Comparison of ENCODE assay signal across 8 mouse cellular contexts in genomic region chr7:18991660-18992293, GRCm38 (mm10). TPM values are rescaled to one million over a fixed set of nuclear protein-coding genes. Genes with fewer than 3 reads are reported as not detected.
DNase-seq lines count a peak whose midpoint lies in the region; ATAC-seq and TF ChIP-seq lines count a peak whose summit lies in the region.

No protein-coding gene starts in this region.

- DNase-seq in adrenal gland, adult 2 months, result peak; percentile 51
- no peak for DNase-seq in adrenal gland, adult 18-20 months (ENCODE audit: low spot score in 2 of 2)
- no peak for DNase-seq in lung, postnatal 0 days (ENCODE audit: low spot score)
- DNase-seq in lung, postnatal 14 days, result no peak
- peak; percentile 42 for DNase-seq in neural tube, embryonic 11.5 days (ENCODE audit: low spot score)

- H3K4me1 ChIP-seq in lung, postnatal 0 days (ENCODE audit: insufficient read depth, low read depth, low read length), result peaks cover 12% of the 10 kb centered on the region
- peaks cover 19% of the 10 kb centered on the region for H3K4me1 ChIP-seq in forebrain, embryonic 13.5 days
- H3K4me1 ChIP-seq in intestine, postnatal 0 days (replicated peaks; ENCODE audit: control insufficient read depth, insufficient read depth, low read length), result peaks cover 9% of the 10 kb centered on the region
- H3K4me1 ChIP-seq in neural tube, embryonic 11.5 days (ENCODE audit: control insufficient read depth, insufficient read depth, low read length), result peaks cover 3% of the 10 kb centered on the region; the same call in 1 of the 2 replicates

- H3K9me3 ChIP-seq in lung, postnatal 0 days (ENCODE audit: low read length), result no peaks in the 10 kb centered on the region
- no peaks in the 10 kb centered on the region for H3K9me3 ChIP-seq in forebrain, embryonic 13.5 days (replicated peaks)
- H3K9me3 ChIP-seq in intestine, postnatal 0 days (ENCODE audit: control insufficient read depth), result no peaks in the 10 kb centered on the region
- no peaks in the 10 kb centered on the region for H3K9me3 ChIP-seq in neural tube, embryonic 11.5 days (ENCODE audit: control insufficient read depth, low read length)

- 0 out of 2 replicates have a peak, but pooled peaks cover 4% of the 10 kb centered on the region for H3K27me3 ChIP-seq in lung, postnatal 0 days (replicated peaks; ENCODE audit: insufficient read depth, low read length)
- H3K27me3 ChIP-seq in forebrain, embryonic 13.5 days, result peaks cover 22% of the 10 kb centered on the region
- peaks cover 29% of the 10 kb centered on the region for H3K27me3 ChIP-seq in intestine, postnatal 0 days (replicated peaks; ENCODE audit: control insufficient read depth, insufficient read depth, low read length)
- H3K27me3 ChIP-seq in neural tube, embryonic 11.5 days (ENCODE audit: control insufficient read depth, insufficient read depth, low read length), result peaks cover 18% of the 10 kb centered on the region

- H3K4me2 ChIP-seq in lung, postnatal 0 days (replicated peaks; ENCODE audit: low read depth, low read length), result peak overlapping the region; percentile 67
- peak overlapping the region; percentile 78 for H3K4me2 ChIP-seq in forebrain, embryonic 13.5 days
- H3K4me2 ChIP-seq in intestine, postnatal 0 days (replicated peaks; ENCODE audit: low read depth), result peak overlapping the region; percentile 81
- peak overlapping the region; percentile 73 for H3K4me2 ChIP-seq in neural tube, embryonic 11.5 days (ENCODE audit: low read depth)

- under 1% methylated on average over 57 of the region's 59 CpGs for WGBS in lung, postnatal 0 days
- under 1% methylated on average over 56 of the region's 59 CpGs for WGBS in forebrain, embryonic 13.5 days
- WGBS in intestine, postnatal 0 days, result under 1% methylated on average over 59 of the region's 59 CpGs
- under 1% methylated on average over 58 of the region's 59 CpGs for WGBS in neural tube, embryonic 11.5 days

- H3K4me3 ChIP-seq in lung, postnatal 0 days (ENCODE audit: low read depth, low read length), result peak overlapping the region; percentile 37
- H3K4me3 ChIP-seq in forebrain, embryonic 13.5 days, result peak overlapping the region; percentile 53
- peak overlapping the region; percentile 45 for H3K4me3 ChIP-seq in intestine, postnatal 0 days (ENCODE audit: low read depth, low read length)
- H3K4me3 ChIP-seq in neural tube, embryonic 11.5 days (ENCODE audit: low read depth, low read length), result peak overlapping the region; percentile 49

- no peak for TF ChIP-seq EP300 in lung, postnatal 0 days (IDR thresholded peaks at IDR 0.05)

- TF ChIP-seq CTCF in lung, postnatal 0 days (IDR thresholded peaks at IDR 0.05), result no peak
- TF ChIP-seq CTCF in intestine, postnatal 0 days (IDR thresholded peaks at IDR 0.05; ENCODE audit: low read depth), result no peak; the same call in 1 of the 2 replicates

- no peak overlapping the region for H3K9ac ChIP-seq in lung, postnatal 0 days (replicated peaks; ENCODE audit: low read depth)
- peak overlapping the region; percentile 73 for H3K9ac ChIP-seq in forebrain, embryonic 13.5 days
- 0 out of 2 replicates have a peak overlapping the region, but pooled peaks have one; percentile 26 for H3K9ac ChIP-seq in intestine, postnatal 0 days (ENCODE audit: low read depth, low read length)
- peak overlapping the region; percentile 63 for H3K9ac ChIP-seq in neural tube, embryonic 11.5 days (ENCODE audit: low read length)

- no peak overlapping the region for H3K27ac ChIP-seq in lung, postnatal 0 days (ENCODE audit: low read length)
- no peak overlapping the region for H3K27ac ChIP-seq in forebrain, embryonic 13.5 days
- no peak overlapping the region for H3K27ac ChIP-seq in intestine, postnatal 0 days (ENCODE audit: low read depth, low read length)
- no peak overlapping the region for H3K27ac ChIP-seq in neural tube, embryonic 11.5 days (ENCODE audit: low read depth, low read length)

- no peaks in the 10 kb centered on the region for H3K36me3 ChIP-seq in lung, postnatal 0 days (ENCODE audit: insufficient read depth, low read length)
- H3K36me3 ChIP-seq in forebrain, embryonic 13.5 days (ENCODE audit: poor library complexity, severe bottlenecking), result no peaks in the 10 kb centered on the region
- H3K36me3 ChIP-seq in intestine, postnatal 0 days (ENCODE audit: control insufficient read depth, insufficient read depth), result peaks cover 10% of the 10 kb centered on the region; the same call in 1 of the 2 replicates
- H3K36me3 ChIP-seq in neural tube, embryonic 11.5 days (ENCODE audit: control insufficient read depth, insufficient read depth, low read length), result no peaks in the 10 kb centered on the region

- no peak for ATAC-seq in lung, postnatal 0 days
- no peak; the same call in 1 of the 2 replicates for ATAC-seq in forebrain, embryonic 13.5 days
- peak; percentile 13; the same call in 1 of the 2 replicates for ATAC-seq in intestine, postnatal 0 days
- peak; percentile 3; the same call in 1 of the 2 replicates for ATAC-seq in neural tube, embryonic 11.5 days (ENCODE audit: insufficient read depth, low FRiP score, low TSS enrichment)
- ATAC-seq in erythroid progenitor cell, adult 5-6 weeks (replicated peaks; ENCODE audit: low FRiP score, poor library complexity, severe bottlenecking), result no peak

RNA-seq across cellular contexts. Expression of gene Mypop, which starts 0.7 kb away (rescaled TPM):
- total RNA-seq in adrenal gland, adult 2 months (2021), result 10 to 100 TPM in 1 of 2 experiments, 1 to 10 TPM in 1; 8.9 to 16.8 TPM
- 36.5 and 39.8 TPM in 2 replicates for polyA plus RNA-seq in adrenal gland, adult 2 months (2012; rRNA removed)
- total RNA-seq in adrenal gland, adult 18-20 months (2021), result 10 to 100 TPM in 1 of 2 experiments, 1 to 10 TPM in 1; 9.3 to 12.2 TPM
- 2.3 and 2.6 TPM in 2 replicates for polyA plus RNA-seq in lung, postnatal 0 days (2015; fragmentation: Nextera tagmentation; extraction: Ambion mirVana)
- polyA plus RNA-seq in forebrain, embryonic 13.5 days (2015; fragmentation: Nextera tagmentation; extraction: Ambion mirVana), result 2.8 TPM in 2 replicates
- 1.1 and 1.2 TPM in 2 replicates for polyA plus RNA-seq in intestine, postnatal 0 days (2015; fragmentation: Nextera tagmentation; extraction: Ambion mirVana)
- 4.4 and 4.7 TPM in 2 replicates for polyA plus RNA-seq in neural tube, embryonic 11.5 days (2014; fragmentation: Nextera tagmentation; extraction: Ambion mirVana)
- not detected in 2 replicates for total RNA-seq in erythroid progenitor cell, adult 5-6 weeks (2015; ENCODE audit: low replicate concordance)
- not detected in 2 replicates for total RNA-seq in erythroid progenitor cell, adult 5-6 weeks (2017; ENCODE audit: low replicate concordance)

RNA-seq across cellular contexts. Expression of gene Nanos2, which starts 4.6 kb away (rescaled TPM):
- total RNA-seq in adrenal gland, adult 2 months (2021), result not detected
- not detected in 2 replicates for polyA plus RNA-seq in adrenal gland, adult 2 months (2012; rRNA removed)
- not detected for total RNA-seq in adrenal gland, adult 18-20 months (2021)
- polyA plus RNA-seq in lung, postnatal 0 days (2015; fragmentation: Nextera tagmentation; extraction: Ambion mirVana), result not detected in 2 replicates
- polyA plus RNA-seq in forebrain, embryonic 13.5 days (2015; fragmentation: Nextera tagmentation; extraction: Ambion mirVana), result 0.68 and 0.69 TPM in 2 replicates
- polyA plus RNA-seq in intestine, postnatal 0 days (2015; fragmentation: Nextera tagmentation; extraction: Ambion mirVana), result not detected in 2 replicates
- polyA plus RNA-seq in neural tube, embryonic 11.5 days (2014; fragmentation: Nextera tagmentation; extraction: Ambion mirVana), result 0.29 TPM in 1 of 2 replicates, not detected in the other
- total RNA-seq in erythroid progenitor cell, adult 5-6 weeks (2015; ENCODE audit: low replicate concordance), result not detected in 2 replicates
- total RNA-seq in erythroid progenitor cell, adult 5-6 weeks (2017; ENCODE audit: low replicate concordance), result not detected in 2 replicates

RNA-seq across cellular contexts. Expression of gene Irf2bp1, which starts 12.1 kb away (rescaled TPM):
- 10 to 100 TPM; 36.8 to 44.3 TPM for total RNA-seq in adrenal gland, adult 2 months (2021)
- 74.8 and 78.3 TPM in 2 replicates for polyA plus RNA-seq in adrenal gland, adult 2 months (2012; rRNA removed)
- total RNA-seq in adrenal gland, adult 18-20 months (2021), result 10 to 100 TPM; 42.9 to 47.0 TPM
- polyA plus RNA-seq in lung, postnatal 0 days (2015; fragmentation: Nextera tagmentation; extraction: Ambion mirVana), result 11.7 and 12.2 TPM in 2 replicates
- 22.1 and 23.3 TPM in 2 replicates for polyA plus RNA-seq in forebrain, embryonic 13.5 days (2015; fragmentation: Nextera tagmentation; extraction: Ambion mirVana)
- 11.4 and 11.9 TPM in 2 replicates for polyA plus RNA-seq in intestine, postnatal 0 days (2015; fragmentation: Nextera tagmentation; extraction: Ambion mirVana)
- polyA plus RNA-seq in neural tube, embryonic 11.5 days (2014; fragmentation: Nextera tagmentation; extraction: Ambion mirVana), result 27.2 and 31.4 TPM in 2 replicates
- 4.6 and 6.1 TPM in 2 replicates for total RNA-seq in erythroid progenitor cell, adult 5-6 weeks (2015; ENCODE audit: low replicate concordance)
- total RNA-seq in erythroid progenitor cell, adult 5-6 weeks (2017; ENCODE audit: low replicate concordance), result 3.3 and 6.5 TPM in 2 replicates

RNA-seq across cellular contexts. Expression of gene Foxa3, which starts 31.6 kb away (rescaled TPM):
- total RNA-seq in adrenal gland, adult 2 months (2021), result not detected
- 0.08 and 0.24 TPM in 2 replicates for polyA plus RNA-seq in adrenal gland, adult 2 months (2012; rRNA removed)
- total RNA-seq in adrenal gland, adult 18-20 months (2021), result not detected
- 0.49 and 0.70 TPM in 2 replicates for polyA plus RNA-seq in lung, postnatal 0 days (2015; fragmentation: Nextera tagmentation; extraction: Ambion mirVana)
- not detected in 2 replicates for polyA plus RNA-seq in forebrain, embryonic 13.5 days (2015; fragmentation: Nextera tagmentation; extraction: Ambion mirVana)
- polyA plus RNA-seq in intestine, postnatal 0 days (2015; fragmentation: Nextera tagmentation; extraction: Ambion mirVana), result 11.8 and 12.4 TPM in 2 replicates
- not detected in 2 replicates for polyA plus RNA-seq in neural tube, embryonic 11.5 days (2014; fragmentation: Nextera tagmentation; extraction: Ambion mirVana)
- not detected in 2 replicates for total RNA-seq in erythroid progenitor cell, adult 5-6 weeks (2015; ENCODE audit: low replicate concordance)
- total RNA-seq in erythroid progenitor cell, adult 5-6 weeks (2017; ENCODE audit: low replicate concordance), result not detected in 2 replicates

RNA-seq across cellular contexts. Expression of gene Sympk, which starts 32.4 kb away (rescaled TPM):
- 100 to 1,000 TPM in 1 of 2 experiments, 10 to 100 TPM in 1; 94.4 to 103 TPM for total RNA-seq in adrenal gland, adult 2 months (2021)
- polyA plus RNA-seq in adrenal gland, adult 2 months (2012; rRNA removed), result 123 and 159 TPM in 2 replicates
- total RNA-seq in adrenal gland, adult 18-20 months (2021), result 100 to 1,000 TPM in 1 of 2 experiments, 10 to 100 TPM in 1; 92.0 to 105 TPM
- 10.4 and 11.8 TPM in 2 replicates for polyA plus RNA-seq in lung, postnatal 0 days (2015; fragmentation: Nextera tagmentation; extraction: Ambion mirVana)
- 34.3 and 36.7 TPM in 2 replicates for polyA plus RNA-seq in forebrain, embryonic 13.5 days (2015; fragmentation: Nextera tagmentation; extraction: Ambion mirVana)
- 8.9 and 9.1 TPM in 2 replicates for polyA plus RNA-seq in intestine, postnatal 0 days (2015; fragmentation: Nextera tagmentation; extraction: Ambion mirVana)
- polyA plus RNA-seq in neural tube, embryonic 11.5 days (2014; fragmentation: Nextera tagmentation; extraction: Ambion mirVana), result 30.5 and 35.6 TPM in 2 replicates
- total RNA-seq in erythroid progenitor cell, adult 5-6 weeks (2015; ENCODE audit: low replicate concordance), result 42.8 and 51.5 TPM in 2 replicates
- 37.7 and 52.8 TPM in 2 replicates for total RNA-seq in erythroid progenitor cell, adult 5-6 weeks (2017; ENCODE audit: low replicate concordance)

Comparison
In these comparisons a context has a peak if more than half of its experiments do, and no peak if none do; other contexts are left out.
1. DNase-seq: peak in adrenal gland, adult 2 months (single experiment) and neural tube, embryonic 11.5 days (single experiment); none in adrenal gland, adult 18-20 months (0 of 2), lung, postnatal 0 days (single experiment) and lung, postnatal 14 days (single experiment).
2. ATAC-seq: peak in intestine, postnatal 0 days (single experiment) and neural tube, embryonic 11.5 days (single experiment); none in lung, postnatal 0 days (single experiment), forebrain, embryonic 13.5 days (single experiment) and erythroid progenitor cell, adult 5-6 weeks (single experiment).
3. Peak in every context shown above with its lines, with median percentiles within 50 percentile points of each other: H3K4me2 ChIP-seq and H3K4me3 ChIP-seq.